Mouse (Mus musculus): ENCODE measurements around the gene Car10. TPM values are rescaled to one million over a fixed set of nuclear protein-coding genes. Genes with fewer than 3 reads are reported as not detected.
A peak's percentile ranks its signal among the peaks of the same experiment; 100 is the strongest.
"Not testable (repeated sequence)": the region's sequence is repeated elsewhere in the genome, so short reads cannot be mapped to it uniquely, and the experiment has no call there.

Car10 gene
- polyA plus RNA-seq, 1 experiment from 2014 or later = 0.29 TPM

DNA sequence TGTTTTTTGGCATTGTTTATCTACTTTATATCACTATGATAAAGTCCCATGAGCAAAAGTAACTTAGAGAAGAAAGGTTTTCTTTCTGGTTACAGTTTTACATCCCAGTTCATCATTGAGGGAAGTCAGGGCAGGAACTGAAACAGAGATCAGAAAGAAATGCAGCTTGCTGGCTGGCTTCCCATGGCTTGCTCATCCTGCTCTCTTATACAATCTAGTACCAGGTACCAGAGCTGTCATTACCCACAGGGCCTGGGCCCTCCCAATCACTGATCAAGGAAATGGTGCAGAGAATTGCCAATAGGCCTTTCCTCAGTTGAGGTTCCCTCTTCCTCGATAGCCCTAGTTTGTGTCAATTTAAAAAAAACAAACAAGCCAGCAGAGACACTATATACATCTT lies 195.8 kb downstream of the Car10 start:
- no peak overlapping the region for H3K4me2 ChIP-seq
- 85% methylated on average over 1 of the region's 1 CpGs for WGBS
- no peak overlapping the region for H3K4me3 ChIP-seq (replicated peaks)

DNA sequence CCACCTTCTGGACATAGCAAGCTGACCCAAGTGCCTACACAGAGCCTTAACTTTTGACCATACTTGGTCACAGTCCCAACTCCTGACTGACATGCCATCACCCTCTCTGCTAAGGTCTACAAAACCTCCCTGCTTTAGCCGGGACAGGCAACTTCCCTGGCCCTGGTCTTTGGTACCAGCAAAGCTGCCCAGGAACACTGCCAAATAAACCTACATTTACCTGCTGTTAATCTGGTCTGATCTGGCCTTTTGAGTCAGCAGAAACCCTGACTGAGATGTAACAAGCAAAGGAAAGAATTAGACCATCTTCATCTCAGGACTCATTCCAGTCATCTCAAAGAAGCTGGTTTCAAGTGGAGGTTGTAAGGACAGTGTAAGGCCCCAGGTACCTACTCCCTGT lies 212.2 kb downstream of the Car10 start:
- no peaks in the 10 kb centered on the region for H3K4me1 ChIP-seq (replicated peaks)
- WGBS = 81% methylated on average over 1 of the region's 1 CpGs
- no peaks in the 10 kb centered on the region for H3K9me3 ChIP-seq
- no peaks in the 10 kb centered on the region for H3K27me3 ChIP-seq
- H3K27ac ChIP-seq = no peak overlapping the region
- no peak overlapping the region for H3K9ac ChIP-seq (replicated peaks)
- ATAC-seq (ENCODE audit: insufficient number of reproducible peaks, insufficient read depth, low FRiP score, low TSS enrichment, low read depth) = no peak
- H3K4me3 ChIP-seq (replicated peaks) = no peak overlapping the region
- no peak overlapping the region for H3K4me2 ChIP-seq
- no peaks in the 10 kb centered on the region for H3K36me3 ChIP-seq

More for the DNA sequence above, 195.8 kb downstream of the Car10 start:
- Histone ChIP-seq H3K27me3 (no peaks in the 10 kb centered on the region), H3K9me3 (no peaks in the 10 kb centered on the region), H3K9ac (replicated peaks) (no peak overlapping the region), H3K27ac (no peak overlapping the region), H3K4me1 (replicated peaks) (no peaks in the 10 kb centered on the region), H3K36me3 (no peaks in the 10 kb centered on the region)
- no peak for ATAC-seq (ENCODE audit: insufficient number of reproducible peaks, insufficient read depth, low FRiP score, low TSS enrichment, low read depth)

DNA sequence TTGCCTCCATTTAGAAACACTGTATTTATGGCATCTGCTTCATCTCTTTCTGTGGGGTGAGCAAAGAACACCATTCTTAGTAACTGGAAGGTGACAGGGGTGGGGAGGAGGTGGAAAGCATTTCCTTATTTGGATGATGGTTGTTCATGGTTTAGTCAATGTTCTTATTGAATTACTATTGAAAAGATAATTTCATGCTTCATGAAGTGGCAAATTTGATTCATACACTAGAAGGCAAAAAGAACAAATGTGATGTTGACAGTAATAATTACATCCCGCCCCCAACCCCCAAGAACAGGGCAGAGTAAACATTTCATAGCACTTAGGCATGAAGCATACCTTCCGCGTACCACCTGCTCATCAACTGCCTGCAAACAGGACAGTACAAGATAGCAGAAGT lies 239.9 kb downstream of the Car10 start:
- no peak overlapping the region for H3K27ac ChIP-seq
- ATAC-seq (ENCODE audit: insufficient number of reproducible peaks, insufficient read depth, low FRiP score, low TSS enrichment, low read depth) = no peak
- WGBS = 92% methylated on average over 3 of the region's 3 CpGs
- no peak overlapping the region for H3K4me3 ChIP-seq (replicated peaks)
- no peaks in the 10 kb centered on the region for H3K27me3 ChIP-seq
- no peaks in the 10 kb centered on the region for H3K4me1 ChIP-seq (replicated peaks)
- no peak overlapping the region for H3K9ac ChIP-seq (replicated peaks)
- H3K4me2 ChIP-seq = no peak overlapping the region
- H3K36me3 ChIP-seq = no peaks in the 10 kb centered on the region
- no peaks in the 10 kb centered on the region for H3K9me3 ChIP-seq

DNA sequence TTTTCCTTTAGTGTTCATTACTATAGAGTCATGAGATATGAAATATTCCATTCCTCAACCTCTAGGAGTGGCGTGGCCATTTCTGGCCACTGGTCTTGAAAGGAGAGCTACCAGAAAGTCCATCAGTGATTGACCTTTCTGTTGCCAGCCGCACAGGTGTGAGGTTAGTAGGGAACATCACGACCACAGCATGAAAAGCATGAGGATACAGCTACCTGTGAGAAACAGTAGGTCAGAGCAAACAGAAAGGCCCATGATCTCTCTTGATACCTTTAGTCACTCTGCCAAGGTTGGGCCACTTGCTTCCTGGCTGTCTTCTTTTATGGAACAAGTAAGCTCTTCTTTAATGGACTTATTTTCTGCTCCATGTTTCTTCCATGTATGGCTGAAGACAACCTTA lies 246.1 kb downstream of the Car10 start:
- Histone ChIP-seq H3K36me3 (no peaks in the 10 kb centered on the region), H3K4me1 (replicated peaks) (no peaks in the 10 kb centered on the region), H3K4me2 (no peak overlapping the region), H3K27ac (no peak overlapping the region), H3K9ac (replicated peaks) (no peak overlapping the region), H3K27me3 (no peaks in the 10 kb centered on the region), H3K9me3 (no peaks in the 10 kb centered on the region), H3K4me3 (replicated peaks) (no peak overlapping the region)
- ATAC-seq (ENCODE audit: insufficient number of reproducible peaks, insufficient read depth, low FRiP score, low TSS enrichment, low read depth) = no peak
- 92% methylated on average over 3 of the region's 3 CpGs for WGBS

DNA sequence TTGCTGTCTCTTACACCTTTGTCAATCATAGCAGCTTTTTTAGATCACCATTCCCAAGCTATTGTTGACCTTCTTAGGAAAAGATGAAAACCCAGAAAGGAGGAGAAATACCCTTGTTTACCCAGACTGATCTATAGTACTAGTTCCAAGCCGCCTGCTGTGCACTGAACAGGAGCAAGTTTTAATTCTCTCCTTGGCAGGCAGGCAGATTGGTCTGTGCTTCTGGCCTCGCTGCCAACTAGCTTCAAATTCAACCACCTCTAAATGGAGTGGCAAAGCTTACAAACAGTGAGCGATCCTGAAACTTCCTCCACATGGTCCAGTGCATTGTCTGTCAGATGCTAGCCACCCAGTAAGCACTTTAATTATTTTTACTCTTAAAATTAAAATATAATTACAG lies 247.0 kb downstream of the Car10 start:
- Histone ChIP-seq H3K36me3 (no peaks in the 10 kb centered on the region), H3K4me2 (no peak overlapping the region), H3K9ac (replicated peaks) (no peak overlapping the region), H3K4me3 (replicated peaks) (no peak overlapping the region), H3K4me1 (replicated peaks) (no peaks in the 10 kb centered on the region), H3K9me3 (no peaks in the 10 kb centered on the region), H3K27me3 (no peaks in the 10 kb centered on the region), H3K27ac (no peak overlapping the region)
- ATAC-seq (ENCODE audit: insufficient number of reproducible peaks, insufficient read depth, low FRiP score, low TSS enrichment, low read depth) = no peak
- WGBS = 78% methylated on average over 3 of the region's 3 CpGs

DNA sequence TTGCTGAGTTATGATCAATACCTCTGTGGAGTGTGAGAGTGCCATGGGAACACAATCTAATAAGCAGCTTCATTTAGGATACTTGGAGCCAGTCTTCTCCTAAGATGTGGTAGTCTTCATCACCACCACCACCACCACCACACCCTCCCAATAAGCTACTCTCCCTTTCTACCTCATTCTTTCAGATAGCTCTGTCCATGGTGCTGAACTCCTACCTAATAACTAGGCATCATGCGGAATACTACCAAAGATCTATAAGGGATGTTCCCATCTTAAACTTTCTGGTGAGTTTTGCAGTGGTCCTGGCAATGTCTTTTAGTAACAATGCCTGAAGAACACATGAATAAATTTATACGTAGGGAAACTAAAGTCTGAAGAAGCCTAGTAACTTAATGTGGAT lies 263.7 kb downstream of the Car10 start:
- H3K27ac ChIP-seq = no peak overlapping the region
- no peaks in the 10 kb centered on the region for H3K9me3 ChIP-seq
- no peaks in the 10 kb centered on the region for H3K27me3 ChIP-seq
- H3K4me1 ChIP-seq (replicated peaks) = no peaks in the 10 kb centered on the region
- H3K4me3 ChIP-seq (replicated peaks) = no peak overlapping the region
- 65% methylated on average over 2 of the region's 2 CpGs for WGBS
- no peak overlapping the region for H3K9ac ChIP-seq (replicated peaks)
- no peaks in the 10 kb centered on the region for H3K36me3 ChIP-seq
- ATAC-seq (ENCODE audit: insufficient number of reproducible peaks, insufficient read depth, low FRiP score, low TSS enrichment, low read depth) = no peak
- no peak overlapping the region for H3K4me2 ChIP-seq

DNA sequence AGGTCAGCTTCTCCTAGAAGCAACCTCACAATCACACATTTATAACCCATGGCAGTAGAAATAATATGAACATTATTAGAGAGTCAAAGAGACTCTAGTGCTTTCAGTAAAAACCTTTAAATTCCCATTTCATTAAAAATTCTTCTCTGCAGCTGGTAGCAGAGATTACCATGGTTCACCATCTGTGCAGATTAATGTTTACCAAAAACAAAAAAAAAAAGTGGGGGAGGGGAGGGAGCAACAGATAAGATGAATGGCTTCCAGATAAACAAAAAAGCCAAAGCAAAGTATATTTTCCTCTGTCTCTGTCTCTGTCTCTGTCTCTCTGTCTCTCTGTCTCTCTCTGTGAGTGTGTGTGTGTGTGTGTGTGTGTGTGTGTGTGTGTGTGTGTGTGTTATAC lies 266.3 kb downstream of the Car10 start:
- no peaks in the 10 kb centered on the region for H3K4me1 ChIP-seq (replicated peaks)
- H3K27ac ChIP-seq = no peak overlapping the region
- no peak overlapping the region for H3K4me3 ChIP-seq (replicated peaks)
- no peak for ATAC-seq (ENCODE audit: insufficient number of reproducible peaks, insufficient read depth, low FRiP score, low TSS enrichment, low read depth)
- no peak overlapping the region for H3K9ac ChIP-seq (replicated peaks)
- H3K27me3 ChIP-seq = no peaks in the 10 kb centered on the region
- H3K9me3 ChIP-seq = no peaks in the 10 kb centered on the region
- no peak overlapping the region for H3K4me2 ChIP-seq
- H3K36me3 ChIP-seq = no peaks in the 10 kb centered on the region

DNA sequence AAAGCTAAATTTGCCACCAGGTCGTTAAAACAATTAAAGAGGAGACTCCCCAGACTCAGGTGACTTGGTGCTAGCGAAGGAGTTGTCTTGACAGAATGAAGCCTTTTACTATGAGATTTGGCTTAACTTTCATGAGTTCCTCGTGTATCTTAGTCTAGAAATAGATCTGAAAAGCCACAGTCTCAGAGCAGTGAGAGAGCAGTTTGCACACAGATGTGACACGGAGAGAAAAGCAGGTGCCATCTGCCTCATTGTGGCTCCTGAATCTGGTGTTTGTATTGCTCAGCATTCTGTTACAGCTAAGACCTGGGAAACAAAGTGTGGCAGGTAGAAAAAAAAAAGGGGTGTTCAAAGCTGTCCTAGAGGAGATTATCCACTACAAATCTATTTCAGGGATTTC lies 269.4 kb downstream of the Car10 start:
- Histone ChIP-seq H3K9me3 (no peaks in the 10 kb centered on the region), H3K27me3 (no peaks in the 10 kb centered on the region), H3K9ac (replicated peaks) (no peak overlapping the region), H3K36me3 (no peaks in the 10 kb centered on the region), H3K4me3 (replicated peaks) (no peak overlapping the region), H3K27ac (no peak overlapping the region), H3K4me2 (no peak overlapping the region), H3K4me1 (replicated peaks) (no peaks in the 10 kb centered on the region)
- ATAC-seq (ENCODE audit: insufficient number of reproducible peaks, insufficient read depth, low FRiP score, low TSS enrichment, low read depth) = no peak
- 61% methylated on average over 4 of the region's 4 CpGs for WGBS

DNA sequence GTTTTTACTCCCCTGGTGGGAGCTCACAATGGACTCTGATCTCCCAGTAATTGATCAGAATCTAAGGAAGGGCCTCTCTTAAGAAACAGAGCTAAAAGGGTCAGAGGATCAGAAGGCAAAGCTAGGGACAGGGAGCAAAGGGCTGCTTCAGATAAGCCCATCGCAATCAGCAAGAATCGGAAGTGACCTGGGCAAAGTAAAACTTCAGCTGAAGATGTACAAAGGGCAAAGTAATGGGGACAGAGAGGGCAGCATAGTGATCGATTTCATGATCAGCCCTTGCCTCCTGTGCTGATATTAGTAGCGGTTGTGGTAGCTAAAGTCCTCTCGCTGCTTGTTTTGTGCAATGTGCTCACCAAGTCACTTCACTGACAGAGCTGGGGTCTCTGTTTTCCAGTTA lies 269.9 kb downstream of the Car10 start:
- Histone ChIP-seq H3K9me3 (no peaks in the 10 kb centered on the region), H3K27ac (no peak overlapping the region), H3K4me3 (replicated peaks) (no peak overlapping the region), H3K4me1 (replicated peaks) (no peaks in the 10 kb centered on the region), H3K36me3 (no peaks in the 10 kb centered on the region), H3K4me2 (no peak overlapping the region), H3K27me3 (no peaks in the 10 kb centered on the region), H3K9ac (replicated peaks) (no peak overlapping the region)
- no peak for ATAC-seq (ENCODE audit: insufficient number of reproducible peaks, insufficient read depth, low FRiP score, low TSS enrichment, low read depth)
- WGBS = 90% methylated on average over 5 of the region's 5 CpGs

DNA sequence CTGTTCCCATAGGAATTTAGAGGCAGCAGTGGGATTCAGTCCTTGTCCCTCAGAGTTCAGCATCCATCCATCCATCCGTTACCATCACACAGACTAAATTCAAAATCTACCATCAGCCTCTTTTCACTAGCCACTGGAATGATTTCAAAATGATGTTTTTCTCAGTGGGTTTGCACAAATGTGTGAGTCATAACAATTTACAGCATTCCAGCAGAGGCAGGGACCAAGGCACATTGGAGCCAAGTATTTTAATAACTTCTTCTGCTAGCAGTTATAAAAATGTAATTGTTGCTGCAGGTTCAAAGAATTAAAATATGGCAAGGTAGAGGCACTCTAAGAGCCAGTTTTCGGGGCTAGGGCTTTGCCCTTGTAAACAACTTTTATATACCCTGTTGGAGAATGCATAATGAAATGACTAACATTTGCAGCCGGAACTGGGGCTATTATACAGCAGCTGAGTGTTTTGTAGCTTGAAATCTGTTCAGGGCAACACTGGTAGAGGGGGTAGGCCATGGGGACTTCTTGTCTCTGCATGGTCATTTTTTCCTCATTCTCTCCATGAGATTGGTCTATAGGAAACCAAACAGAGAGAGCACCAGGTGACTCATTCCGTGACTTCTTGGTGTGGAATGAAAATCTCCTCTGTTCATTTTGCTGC lies 276.0 kb downstream of the Car10 start:
- Histone ChIP-seq H3K27ac (no peak overlapping the region), H3K4me3 (replicated peaks) (no peak overlapping the region), H3K9me3 (no peaks in the 10 kb centered on the region), H3K27me3 (no peaks in the 10 kb centered on the region), H3K4me1 (replicated peaks) (peaks cover 5% of the 10 kb centered on the region; the same call in 1 of the 2 replicates), H3K9ac (replicated peaks) (no peak overlapping the region), H3K4me2 (no peak overlapping the region), H3K36me3 (no peaks in the 10 kb centered on the region)
- 60% methylated on average over 4 of the region's 4 CpGs for WGBS
- peak; percentile 59; the same call in 1 of the 2 replicates for ATAC-seq (ENCODE audit: insufficient number of reproducible peaks, insufficient read depth, low FRiP score, low TSS enrichment, low read depth)

DNA sequence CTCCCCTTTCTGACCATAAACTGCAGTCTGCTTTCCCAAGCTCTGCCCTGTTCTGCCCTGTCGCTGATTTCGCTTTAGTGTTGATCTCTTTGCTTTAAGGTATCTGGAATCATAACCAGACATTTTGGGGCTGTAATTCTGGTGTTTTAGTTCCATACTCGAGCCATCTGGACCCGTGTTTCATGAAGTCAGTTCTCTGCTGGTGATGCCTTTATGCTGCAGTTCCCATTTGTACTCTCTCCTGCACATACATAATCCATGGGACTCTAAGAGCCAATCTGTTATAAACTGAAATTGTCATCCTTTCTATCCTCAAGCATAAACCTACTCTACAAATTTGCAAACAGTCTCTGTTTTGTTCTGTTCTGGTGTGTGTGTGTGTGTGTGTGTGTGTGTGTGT lies 293.3 kb downstream of the Car10 start:
- H3K9ac ChIP-seq (replicated peaks) = no peak overlapping the region
- no peaks in the 10 kb centered on the region for H3K36me3 ChIP-seq
- no peaks in the 10 kb centered on the region for H3K4me1 ChIP-seq (replicated peaks)
- no peaks in the 10 kb centered on the region for H3K9me3 ChIP-seq
- no peak for ATAC-seq (ENCODE audit: insufficient number of reproducible peaks, insufficient read depth, low FRiP score, low TSS enrichment, low read depth)
- 86% methylated on average over 4 of the region's 4 CpGs for WGBS
- H3K4me3 ChIP-seq (replicated peaks) = no peak overlapping the region
- no peaks in the 10 kb centered on the region for H3K27me3 ChIP-seq
- H3K27ac ChIP-seq = no peak overlapping the region
- no peak overlapping the region for H3K4me2 ChIP-seq

DNA sequence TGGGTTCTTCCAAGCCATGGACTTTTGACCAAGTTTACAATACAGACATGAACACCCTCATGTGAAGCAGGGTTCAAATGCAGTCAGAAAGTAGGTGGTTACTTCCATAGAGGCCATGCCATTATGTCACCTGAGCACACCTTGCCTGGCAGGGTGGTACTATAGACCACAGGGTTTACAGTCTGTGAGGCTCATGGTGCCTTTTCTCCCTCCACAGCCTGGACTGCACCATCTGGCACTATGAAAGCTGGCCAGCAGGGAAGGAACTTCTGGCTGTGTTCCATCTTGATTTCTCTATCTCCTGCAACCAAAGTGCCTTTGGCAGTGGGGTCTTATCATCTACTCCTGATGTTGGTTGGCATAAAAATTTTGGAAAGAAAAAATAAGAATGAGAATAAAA lies 295.5 kb downstream of the Car10 start:
- not testable (repeated sequence) for H3K36me3 ChIP-seq; ATAC-seq (ENCODE audit: insufficient number of reproducible peaks, insufficient read depth, low FRiP score, low TSS enrichment, low read depth); H3K4me1 ChIP-seq (replicated peaks); H3K9me3 ChIP-seq; H3K27me3 ChIP-seq; H3K9ac ChIP-seq (replicated peaks); H3K27ac ChIP-seq; H3K4me2 ChIP-seq; H3K4me3 ChIP-seq (replicated peaks)

Measured in limb, embryonic 12.5 days (tissue).